Mouse (Mus musculus) C2C12 (cell line): ENCODE measurements around the gene Hyal1. TPM values are rescaled to one million over a fixed set of nuclear protein-coding genes. Genes with fewer than 3 reads are reported as not detected.

Experiments
- H3K27me3 ChIP-seq: one replicate; pipeline ENCODE4 v1.6.1; 2011; ENCODE audit not compliant: control insufficient read depth, insufficient read depth, insufficient read length
- H3K36me3 ChIP-seq: one replicate; pipeline ENCODE4 v1.6.1; 2011; ENCODE audit not compliant: control insufficient read depth, insufficient read depth
- H3K4me3 ChIP-seq: one replicate; pipeline ENCODE4 v1.5.1; 2011; ENCODE audit warnings: mild to moderate bottlenecking, control low read depth; ENCODE audit not compliant: poor library complexity, insufficient read depth, severe bottlenecking
- H3K79me2 ChIP-seq: one replicate; pipeline ENCODE4 v1.6.1; 2011; ENCODE audit not compliant: control insufficient read depth, insufficient read depth
- H3K79me3 ChIP-seq: one replicate; pipeline ENCODE4 v1.6.1; 2011; ENCODE audit warnings: low read depth, control low read depth
- H3ac ChIP-seq: one replicate; pipeline ENCODE3; 2011; ENCODE audit warnings: low read depth; ENCODE audit not compliant: control insufficient read depth, insufficient read length
- CEBPB ChIP-seq: IDR thresholded peaks from one replicate; pipeline ENCODE4 v1.6.1; 2011; ENCODE audit warnings: low read depth, mild to moderate bottlenecking, control low read depth, moderate library complexity
- CTCF ChIP-seq: IDR thresholded peaks from one replicate; pipeline ENCODE4 v1.5.1; 2011; ENCODE audit not compliant: control insufficient read depth, insufficient read depth, insufficient read length
- FOSL1 ChIP-seq: IDR thresholded peaks from one replicate; pipeline ENCODE4 v1.8.0; 2011; ENCODE audit warnings: mild to moderate bottlenecking, low read length; ENCODE audit not compliant: poor library complexity, insufficient read depth, severe bottlenecking
- MAX ChIP-seq: IDR thresholded peaks from one replicate; pipeline ENCODE4 v1.6.1; 2011; ENCODE audit warnings: mild to moderate bottlenecking, control low read depth
- MYOD1 ChIP-seq: IDR thresholded peaks from one replicate; pipeline ENCODE4 v1.6.1; 2011; ENCODE audit warnings: low read depth; ENCODE audit not compliant: control insufficient read depth, insufficient read length
- MYOG ChIP-seq: IDR thresholded peaks from one replicate; pipeline ENCODE4 v1.6.1; 2011; ENCODE audit not compliant: control insufficient read depth, insufficient read length; ENCODE audit errors: extremely low read depth
- USF1 ChIP-seq: IDR thresholded peaks from one replicate; pipeline ENCODE4 v1.6.1; 2011; ENCODE audit warnings: low read depth, mild to moderate bottlenecking, control low read depth, moderate library complexity
- polyA plus RNA-seq: library from polyadenylated mRNA; unstranded; fragments of >200 nt; fragmentation: generic; extraction: Trizol; gene quantifications from one replicate; pipeline ENCODE4 v1.2.1, GENCODE M21; 2012; ENCODE audit warnings: missing spikeins

Hyal1 gene
- polyA plus RNA-seq, 1 experiment: 1.2 TPM

DNA sequence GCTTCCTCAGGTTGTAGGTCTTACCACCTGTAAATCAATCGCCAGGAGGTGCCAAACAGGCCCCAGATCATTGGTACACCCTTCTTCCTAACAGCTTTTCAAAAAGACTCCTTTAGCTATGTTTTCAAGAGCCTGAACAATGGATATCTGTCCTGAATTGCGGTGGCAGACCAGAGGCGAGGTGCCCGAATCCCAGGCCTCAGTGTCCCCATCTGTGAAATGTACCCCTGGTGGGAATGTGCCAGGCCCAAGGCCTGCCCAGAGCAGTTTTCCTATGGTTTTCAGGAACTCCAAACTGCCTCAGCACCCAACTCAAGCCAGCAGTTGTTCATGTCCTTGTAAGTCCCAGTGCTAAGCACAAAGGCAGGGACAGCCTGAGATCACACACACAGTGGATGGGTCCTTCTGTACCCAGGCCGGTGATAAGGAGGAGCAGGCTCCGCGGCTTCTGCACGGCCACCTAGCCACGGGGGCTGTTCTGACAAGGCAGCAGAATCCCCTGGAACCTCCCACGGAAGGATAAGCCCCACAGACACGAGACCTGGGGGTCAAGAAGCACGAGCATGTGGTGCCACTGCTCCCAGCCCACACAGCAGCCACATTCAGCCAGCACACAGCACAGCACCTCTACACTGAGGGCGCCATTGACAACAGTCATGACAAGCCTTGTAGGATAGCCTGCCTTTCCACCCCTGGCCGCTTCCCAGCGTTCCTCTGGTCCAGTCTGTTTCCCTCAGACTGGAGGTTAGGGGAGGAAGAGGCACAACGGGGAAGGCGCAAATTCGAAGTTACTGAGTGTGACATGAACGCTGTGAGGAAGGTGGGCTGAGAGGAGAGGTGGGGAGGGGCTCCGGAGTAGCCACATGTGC lies 50.9 kb downstream of the Hyal1 start:
- peaks cover 18% of the 10 kb centered on the region for H3K36me3 ChIP-seq
- H3K4me3 ChIP-seq: no peak overlapping the region
- peaks cover 100% of the 10 kb centered on the region for H3K79me2 ChIP-seq
- no peak for TF ChIP-seq MYOG
- TF ChIP-seq MAX: no peak
- TF ChIP-seq MYOD1: no peak
- TF ChIP-seq FOSL1: no peak
- TF ChIP-seq CTCF: no peak
- TF ChIP-seq CEBPB: no peak
- TF ChIP-seq USF1: no peak
- no peak overlapping the region for H3ac ChIP-seq
- peaks cover 83% of the 10 kb centered on the region for H3K79me3 ChIP-seq
- no peaks in the 10 kb centered on the region for H3K27me3 ChIP-seq

DNA sequence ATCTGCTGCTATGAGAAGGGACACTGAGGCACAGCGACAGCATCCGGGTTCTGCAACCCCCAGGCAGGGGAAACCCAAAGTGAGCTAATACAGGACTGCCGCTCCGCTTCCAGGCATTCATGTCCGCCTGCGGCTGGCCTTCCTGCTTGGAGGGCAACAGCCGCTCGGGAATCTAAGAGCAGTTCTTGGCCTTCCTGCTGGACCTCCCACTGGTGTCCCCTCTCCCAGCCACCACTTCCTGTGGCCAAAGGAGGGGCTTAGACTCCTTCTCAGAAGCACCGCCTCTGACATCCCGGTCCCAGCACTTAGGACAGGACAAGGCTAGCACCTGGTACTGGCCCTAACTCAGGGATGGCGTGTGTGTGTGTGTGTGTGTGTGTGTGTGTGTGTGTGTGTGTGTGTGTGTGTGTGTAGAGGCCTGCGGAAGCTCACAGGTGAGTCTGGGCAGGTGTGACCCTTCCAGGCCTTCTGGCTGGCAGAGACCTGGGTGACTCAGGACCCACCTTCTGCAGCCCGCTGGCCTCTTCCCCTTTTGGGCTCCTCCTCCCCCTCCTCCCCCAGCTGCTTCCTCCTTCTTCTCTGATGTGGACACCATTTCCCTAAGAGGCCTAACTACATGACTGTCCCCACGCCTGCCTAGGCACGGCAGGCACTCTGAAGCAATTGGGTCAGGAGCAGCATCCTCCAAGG lies 52.1 kb downstream of the Hyal1 start:
- Histone ChIP-seq H3K79me3 (peaks cover 79% of the 10 kb centered on the region), H3K27me3 (no peaks in the 10 kb centered on the region), H3K4me3 (no peak overlapping the region), H3ac (no peak overlapping the region), H3K36me3 (peaks cover 15% of the 10 kb centered on the region), H3K79me2 (peaks cover 100% of the 10 kb centered on the region)
- TF ChIP-seq FOSL1 (no peak), MAX (no peak), CEBPB (no peak), USF1 (no peak), CTCF (no peak), MYOD1 (no peak), MYOG (no peak)

DNA sequence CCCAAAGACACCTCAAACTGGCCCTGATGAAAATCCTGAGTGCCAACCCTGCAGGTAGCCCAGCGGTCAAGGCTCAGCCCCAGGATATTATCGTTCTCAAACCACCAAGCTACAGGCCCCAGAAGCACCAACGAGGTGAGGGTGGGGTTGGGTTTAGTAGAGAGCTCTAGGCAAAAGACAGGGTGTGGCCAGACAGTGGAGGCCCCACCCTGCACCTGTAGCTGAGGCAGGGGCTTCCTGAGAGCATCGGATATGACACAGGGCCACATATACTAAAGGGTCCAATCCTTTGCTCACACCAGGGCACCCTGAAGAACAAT lies 52.6 kb downstream of the Hyal1 start:
- H3K4me3 ChIP-seq: no peak overlapping the region

DNA sequence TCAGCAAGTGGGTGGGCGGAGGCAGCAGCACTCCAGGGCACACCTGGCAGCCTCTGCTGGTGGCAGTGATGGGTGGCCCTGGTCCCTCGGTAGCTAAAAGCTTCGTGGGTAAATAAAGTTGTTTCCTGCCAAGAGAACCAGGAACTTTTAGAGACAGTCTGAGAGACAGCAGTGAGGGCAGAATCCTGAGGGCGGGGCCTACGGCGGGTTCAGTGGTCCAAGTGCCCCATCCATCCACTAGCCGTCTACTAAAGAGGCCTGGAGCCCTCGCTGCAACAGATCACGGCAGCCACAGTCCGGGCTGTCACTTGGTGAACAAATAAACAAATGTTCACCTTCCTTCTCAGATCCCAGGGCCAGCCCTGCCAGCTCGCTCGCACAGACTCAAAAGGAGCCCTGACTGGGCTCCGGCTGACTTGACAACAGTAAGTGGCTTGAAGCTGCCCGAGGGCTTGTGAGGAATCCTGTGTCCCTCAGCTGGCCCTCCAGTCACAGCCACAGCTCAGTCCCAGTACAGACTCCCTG lies 53.2 kb downstream of the Hyal1 start:
- peaks cover 4% of the 10 kb centered on the region for H3K36me3 ChIP-seq

More for the DNA sequence above, 52.6 kb downstream of the Hyal1 start:
- Histone ChIP-seq H3K27me3 (no peaks in the 10 kb centered on the region), H3K79me2 (peaks cover 100% of the 10 kb centered on the region), H3ac (no peak overlapping the region), H3K36me3 (peaks cover 10% of the 10 kb centered on the region), H3K79me3 (peaks cover 78% of the 10 kb centered on the region)
- TF ChIP-seq USF1 (no peak), MAX (no peak), CTCF (no peak), MYOG (no peak), MYOD1 (no peak), CEBPB (no peak), FOSL1 (no peak)

DNA sequence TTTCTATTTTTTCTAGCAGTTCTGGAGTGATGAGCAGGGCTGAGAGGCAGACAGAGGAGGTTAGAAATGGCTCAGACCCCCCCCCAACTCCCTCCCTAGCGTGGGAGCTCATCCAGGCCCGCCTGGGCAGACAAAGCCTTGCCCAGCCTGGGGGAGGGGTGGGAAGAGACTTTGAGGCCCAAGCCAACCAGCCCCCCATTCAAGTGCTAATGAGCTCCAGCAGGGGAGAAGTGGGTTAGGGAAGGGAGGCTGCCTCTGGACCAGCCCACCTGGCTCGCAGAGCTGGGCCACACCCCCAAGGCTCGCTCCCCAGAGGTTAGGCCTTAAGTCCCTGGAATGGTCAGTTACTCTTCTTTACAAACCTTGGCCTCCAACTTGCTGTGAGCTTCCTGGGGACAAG lies 53.8 kb downstream of the Hyal1 start:
- TF ChIP-seq CTCF (no peak), MYOG (no peak), MYOD1 (no peak), MAX (no peak), USF1 (no peak), FOSL1 (no peak), CEBPB (no peak)
- Histone ChIP-seq H3ac (no peak overlapping the region), H3K4me3 (no peak overlapping the region), H3K27me3 (no peaks in the 10 kb centered on the region), H3K36me3 (peaks cover 4% of the 10 kb centered on the region), H3K79me2 (peaks cover 95% of the 10 kb centered on the region), H3K79me3 (peaks cover 72% of the 10 kb centered on the region)

More for the DNA sequence above, 53.2 kb downstream of the Hyal1 start:
- peaks cover 100% of the 10 kb centered on the region for H3K79me2 ChIP-seq
- H3K4me3 ChIP-seq: no peak overlapping the region
- peaks cover 78% of the 10 kb centered on the region for H3K79me3 ChIP-seq
- H3K27me3 ChIP-seq: no peaks in the 10 kb centered on the region
- TF ChIP-seq MYOD1: no peak
- no peak for TF ChIP-seq CTCF
- TF ChIP-seq CEBPB: no peak
- no peak for TF ChIP-seq MAX
- TF ChIP-seq FOSL1: no peak
- TF ChIP-seq USF1: no peak
- TF ChIP-seq MYOG: no peak
- H3ac ChIP-seq: no peak overlapping the region

Other genes starting within 250 kb of the Hyal1 start
- gene Hemk1, start 238.6 kb upstream of the Hyal1 start, polyA plus RNA-seq: 14.1 TPM
- gene 6430571L13Rik, start 236.3 kb upstream of the Hyal1 start, polyA plus RNA-seq: 0.04 TPM
- gene Cacna2d2, start 177.3 kb upstream of the Hyal1 start, polyA plus RNA-seq: 0.01 TPM
- 33.4 TPM for gene Tmem115, start 43.0 kb upstream of the Hyal1 start, polyA plus RNA-seq
- 23.7 TPM for gene Cyb561d2, start 34.7 kb upstream of the Hyal1 start, polyA plus RNA-seq
- 12.8 TPM for gene Nprl2, start 34.7 kb upstream of the Hyal1 start, polyA plus RNA-seq
- gene Zmynd10, start 29.6 kb upstream of the Hyal1 start, polyA plus RNA-seq: 0.43 TPM
- gene Rassf1, start 25.4 kb upstream of the Hyal1 start, polyA plus RNA-seq: 89.7 TPM
- gene Tusc2, start 13.7 kb upstream of the Hyal1 start, polyA plus RNA-seq: 15.9 TPM
- 59.7 TPM for gene Hyal2, start 9.0 kb upstream of the Hyal1 start, polyA plus RNA-seq
- gene Naa80, start 2.0 kb downstream of the Hyal1 start, polyA plus RNA-seq: 8.2 TPM
- gene Hyal3, start 3.9 kb downstream of the Hyal1 start, polyA plus RNA-seq: 0.28 TPM
- 71.7 TPM for gene Ifrd2, start 10.7 kb downstream of the Hyal1 start, polyA plus RNA-seq
- 13.7 TPM for gene Sema3b, start 32.3 kb downstream of the Hyal1 start, polyA plus RNA-seq
- gene Gnai2, start 58.4 kb downstream of the Hyal1 start, polyA plus RNA-seq: 449 TPM
- gene Slc38a3, start 92.6 kb downstream of the Hyal1 start, polyA plus RNA-seq: 0.01 TPM
- 0.01 TPM for gene Gnat1, start 102.8 kb downstream of the Hyal1 start, polyA plus RNA-seq
- gene Sema3f, start 133.5 kb downstream of the Hyal1 start, polyA plus RNA-seq: 0.36 TPM
- 29.8 TPM for gene Rbm5, start 194.1 kb downstream of the Hyal1 start, polyA plus RNA-seq